Mouse (Mus musculus) hindbrain, embryonic 14.5 days (tissue): ENCODE measurements around the gene Syn3. TPM values are rescaled to one million over a fixed set of nuclear protein-coding genes. Genes with fewer than 3 reads are reported as not detected.

Source experiments
- ATAC-seq: fragments of 200-750 bp; cut with Nextera tagmentation; 2 replicates; pipeline ENCODE4 v1.8.0; 2017; ENCODE audit warnings: moderate number of reproducible peaks, mild to moderate bottlenecking, moderate TSS enrichment, moderate library complexity; ENCODE audit not compliant: low FRiP score
- DNase-seq: peaks from one replicate; pipeline ENCODE4 v3.0.0-alpha.2; 2015; ENCODE audit warnings: low spot score
- H3K27ac ChIP-seq: fragments of 300-500 bp; sonication (generic); 2 replicates; pipeline ENCODE4 v1.5.1; 2014; ENCODE audit warnings: mild to moderate bottlenecking, moderate library complexity
- H3K27me3 ChIP-seq: fragments of 300-500 bp; sonication (generic); 2 replicates; pipeline ENCODE4 v1.6.1; 2014; ENCODE audit warnings: mild to moderate bottlenecking, low read length, mixed read lengths; ENCODE audit not compliant: control insufficient read depth, insufficient read depth
- H3K36me3 ChIP-seq: fragments of 300-500 bp; sonication (generic); replicated peaks from 2 replicates; pipeline ENCODE4 v1.6.1; 2014; ENCODE audit not compliant: control insufficient read depth, insufficient read depth
- H3K4me1 ChIP-seq: fragments of 300-500 bp; sonication (generic); replicated peaks from 2 replicates; pipeline ENCODE4 v1.6.1; 2014; ENCODE audit warnings: antibody characterized with exemption, low read length, mixed read lengths; ENCODE audit not compliant: control insufficient read depth, insufficient read depth
- H3K4me2 ChIP-seq: fragments of 300-500 bp; sonication (generic); replicated peaks from 2 replicates; pipeline ENCODE4 v1.6.1; 2014; ENCODE audit warnings: mild to moderate bottlenecking, moderate library complexity
- H3K4me3 ChIP-seq: fragments of 300-500 bp; sonication (generic); replicated peaks from 2 replicates; pipeline ENCODE4 v1.5.1; 2014; ENCODE audit warnings: mild to moderate bottlenecking, low read length
- H3K9ac ChIP-seq: fragments of 300-500 bp; sonication (generic); 2 replicates; pipeline ENCODE4 v1.6.1; 2014
- H3K9me3 ChIP-seq: fragments of 300-500 bp; sonication (generic); 2 replicates; pipeline ENCODE4 v1.6.1; 2016; ENCODE audit warnings: low read length; ENCODE audit not compliant: control insufficient read depth
- WGBS: fragments of 180-500 bp; shearing (Covaris S2); extraction: QIAGEN DNeasy Blood & Tissue Kit; methylation state at CpG from one replicate; pipeline ENCODE4 v1.1.7; 2014; 5-methylcytosine and 5-hydroxymethylcytosine counted together
- polyA plus RNA-seq: library from polyadenylated mRNA; unstranded; fragments of >200 nt; fragmentation: Nextera tagmentation; extraction: Ambion mirVana; gene quantifications from 2 replicates; pipeline ENCODE4 v1.2.1, GENCODE M21; 2014

The Syn3 gene
- polyA plus RNA-seq, 1 experiment from 2014 or later = 33.6 TPM

- H3K4me3 ChIP-seq = no peak overlapping the region
- no peak overlapping the region for H3K4me2 ChIP-seq
- no peak overlapping the region for H3K27ac ChIP-seq
- DNase-seq (no peak), ATAC-seq (no peak)
- no peaks in the 10 kb centered on the region; the same call in 1 of the 2 replicates for H3K4me1 ChIP-seq
- H3K27me3 ChIP-seq = no peaks in the 10 kb centered on the region
- H3K9me3 ChIP-seq = no peaks in the 10 kb centered on the region
- 75% methylated on average over 8 of the region's 8 CpGs for WGBS
- no peak overlapping the region for H3K9ac ChIP-seq
- no peaks in the 10 kb centered on the region; the same call in 1 of the 2 replicates for H3K36me3 ChIP-seq
Observed at GRCm38 (mm10) chr10:86474176-86475154, 24.2 kb downstream of the Syn3 start.

GRCm38 (mm10) chr10:86473637-86474154 is 25.0 kb downstream of the Syn3 start:
- no peaks in the 10 kb centered on the region; the same call in 1 of the 2 replicates for H3K4me1 ChIP-seq
- H3K9ac ChIP-seq = no peak overlapping the region
- no peaks in the 10 kb centered on the region; the same call in 1 of the 2 replicates for H3K36me3 ChIP-seq
- H3K27ac ChIP-seq = no peak overlapping the region
- H3K27me3 ChIP-seq = no peaks in the 10 kb centered on the region
- H3K4me3 ChIP-seq = no peak overlapping the region
- DNase-seq (peak; percentile 80), ATAC-seq (no peak; the same call in 1 of the 2 replicates)
- no peaks in the 10 kb centered on the region for H3K9me3 ChIP-seq
- no peak overlapping the region for H3K4me2 ChIP-seq
- WGBS = 45% methylated on average over 3 of the region's 3 CpGs

GRCm38 (mm10) chr10:86468612-86469546 is 29.8 kb downstream of the Syn3 start:
- Histone ChIP-seq H3K9ac (no peak overlapping the region), H3K4me1 (no peaks in the 10 kb centered on the region), H3K27ac (no peak overlapping the region), H3K27me3 (no peaks in the 10 kb centered on the region), H3K4me2 (no peak overlapping the region), H3K9me3 (no peaks in the 10 kb centered on the region), H3K36me3 (peaks cover 18% of the 10 kb centered on the region; the same call in 1 of the 2 replicates), H3K4me3 (no peak overlapping the region)
- DNase-seq = no peak
- WGBS = 90% methylated on average over 13 of the region's 13 CpGs
- no peak for ATAC-seq

GRCm38 (mm10) chr10:86463538-86464199 is 35.0 kb downstream of the Syn3 start:
- H3K27ac ChIP-seq = no peak overlapping the region
- peaks cover 22% of the 10 kb centered on the region; the same call in 1 of the 2 replicates for H3K36me3 ChIP-seq
- H3K9me3 ChIP-seq = no peaks in the 10 kb centered on the region
- ATAC-seq = peak; percentile 87
- H3K4me1 ChIP-seq = no peaks in the 10 kb centered on the region
- 17% methylated on average over 5 of the region's 5 CpGs for WGBS
- no peak overlapping the region for H3K4me2 ChIP-seq
- H3K27me3 ChIP-seq = no peaks in the 10 kb centered on the region
- no peak overlapping the region for H3K9ac ChIP-seq
- no peak overlapping the region for H3K4me3 ChIP-seq
- DNase-seq = peak; percentile 94

GRCm38 (mm10) chr10:86459643-86460042 is 39.1 kb downstream of the Syn3 start:
- no peaks in the 10 kb centered on the region for H3K9me3 ChIP-seq
- no peaks in the 10 kb centered on the region for H3K27me3 ChIP-seq
- no peak overlapping the region for H3K4me2 ChIP-seq
- 36% methylated on average over 1 of the region's 1 CpGs for WGBS
- no peak overlapping the region for H3K4me3 ChIP-seq
- ATAC-seq (no peak), DNase-seq (no peak)
- H3K27ac ChIP-seq = no peak overlapping the region
- 0 out of 2 replicates have a peak, but pooled peaks cover 7% of the 10 kb centered on the region for H3K36me3 ChIP-seq
- H3K4me1 ChIP-seq = no peaks in the 10 kb centered on the region
- H3K9ac ChIP-seq = no peak overlapping the region

GRCm38 (mm10) chr10:86457665-86458209 is 41.0 kb downstream of the Syn3 start:
- Histone ChIP-seq H3K27ac (peak overlapping the region; percentile 78), H3K4me2 (no peak overlapping the region), H3K9ac (no peak overlapping the region), H3K4me3 (no peak overlapping the region), H3K27me3 (no peaks in the 10 kb centered on the region), H3K9me3 (no peaks in the 10 kb centered on the region), H3K4me1 (no peaks in the 10 kb centered on the region), H3K36me3 (0 out of 2 replicates have a peak, but pooled peaks cover 7% of the 10 kb centered on the region)
- peak; percentile 43 for DNase-seq
- peak; percentile 76; the same call in 1 of the 2 replicates for ATAC-seq

GRCm38 (mm10) chr10:86457195-86457594 is 41.5 kb downstream of the Syn3 start:
- Histone ChIP-seq H3K27me3 (no peaks in the 10 kb centered on the region), H3K36me3 (0 out of 2 replicates have a peak, but pooled peaks cover 7% of the 10 kb centered on the region), H3K9me3 (no peaks in the 10 kb centered on the region), H3K4me3 (no peak overlapping the region), H3K9ac (no peak overlapping the region), H3K4me1 (no peaks in the 10 kb centered on the region), H3K4me2 (no peak overlapping the region), H3K27ac (peak overlapping the region; percentile 78)
- WGBS = 5% methylated on average over 4 of the region's 4 CpGs
- ATAC-seq = peak; percentile 70; the same call in 1 of the 2 replicates
- no peak for DNase-seq

- 0 out of 2 replicates have a peak, but pooled peaks cover 7% of the 10 kb centered on the region for H3K36me3 ChIP-seq
- H3K27ac ChIP-seq = no peak overlapping the region
- H3K4me1 ChIP-seq = no peaks in the 10 kb centered on the region
Observed at GRCm38 (mm10) chr10:86455296-86456055, 43.2 kb downstream of the Syn3 start.

More at GRCm38 (mm10) chr10:86455296-86456055, 43.2 kb downstream of the Syn3 start:
- no peak for DNase-seq
- no peaks in the 10 kb centered on the region for H3K27me3 ChIP-seq
- no peak overlapping the region for H3K4me2 ChIP-seq
- 70% methylated on average over 5 of the region's 5 CpGs for WGBS
- no peak overlapping the region for H3K9ac ChIP-seq
- no peak for ATAC-seq
- H3K4me3 ChIP-seq = no peak overlapping the region
- H3K9me3 ChIP-seq = no peaks in the 10 kb centered on the region
